ENCODE assay signal across 9 mouse cellular contexts in genomic region chr9:100400366-100400765, GRCm38 (mm10).
A peak's percentile ranks its signal among the peaks of the same experiment; 100 is the strongest.
DNase-seq lines count a peak whose midpoint lies in the region; ATAC-seq and TF ChIP-seq lines count a peak whose summit lies in the region.
"Had no signal": no experiment of that assay in that cellular context is flagged by ENCODE, and none has a peak within 500 bp of the region (broad histone marks: within the 10 kb centered on the region; RNA-seq: fewer than 3 reads in every experiment).

No protein-coding gene starts in this region.

- no peaks in the 10 kb centered on the region for H3K4me1 ChIP-seq in heart, embryonic 11.5 days (ENCODE audit: control insufficient read depth, insufficient read depth, low read length)
- H3K4me1 ChIP-seq in CH12.LX (ENCODE audit: control insufficient read depth in 1 of 2, insufficient read depth in 2 of 2) = no peaks in the 10 kb centered on the region
- H3K4me1 ChIP-seq: lung, embryonic 15.5 days had no signal

- peak; percentile 75 for TF ChIP-seq RAD21 in CH12.LX (IDR thresholded peaks at IDR 0.05; ENCODE audit: low read depth, low read length)

- H3K36me3 ChIP-seq in heart, embryonic 11.5 days (ENCODE audit: control insufficient read depth, insufficient read depth, low read length) = no peaks in the 10 kb centered on the region
- H3K36me3 ChIP-seq in CH12.LX (replicated peaks in 1 of 2; ENCODE audit: control insufficient read depth in 1 of 2, insufficient read depth in 1 of 2, low read length in 1 of 2) = no peaks in the 10 kb centered on the region
- no peaks in the 10 kb centered on the region for H3K36me3 ChIP-seq in splenic B cell, adult 2 months (ENCODE audit: control insufficient read depth, insufficient read depth, low read length, poor library complexity, severe bottlenecking)
- H3K36me3 ChIP-seq: lung, embryonic 15.5 days had no signal

- in situ Hi-C loops in CH12.LX (cut with MboI; ENCODE audit: low pct_ligation_motif_present, low pct_unique_long_range_greater_than_20kb, low sequenced_read_pairs) = no loop called here

- TF ChIP-seq CTCF in CH12.LX (conservative IDR thresholded peaks at IDR 0.05 in 1 of 2, IDR thresholded peaks at IDR 0.05 in 1 of 2; ENCODE audit: low read depth in 2 of 2, low read length in 2 of 2) = peak; percentile 5 to 81; a peak in 2 of 4 replicates

- no peaks in the 10 kb centered on the region for H3K79me2 ChIP-seq in CH12.LX (replicated peaks; ENCODE audit: control insufficient read depth, extremely low read depth, insufficient read depth, poor library complexity, severe bottlenecking)

- no peak overlapping the region for H3K4me3 ChIP-seq in heart, embryonic 11.5 days (ENCODE audit: low read depth, low read length)
- H3K4me3 ChIP-seq in CH12.LX (replicated peaks in 1 of 3; ENCODE audit: low read depth in 2 of 3, low read length in 2 of 3, poor library complexity in 1 of 3) = no peak overlapping the region
- H3K4me3 ChIP-seq: lung, embryonic 15.5 days had no signal

- no peak for ATAC-seq in heart, embryonic 11.5 days (replicated peaks; ENCODE audit: insufficient number of reproducible peaks, low FRiP score, low TSS enrichment)
- ATAC-seq in granulocyte monocyte progenitor cell, adult 5-6 weeks (replicated peaks; ENCODE audit: poor library complexity, severe bottlenecking) = peak; percentile 92
- ATAC-seq in megakaryocyte, adult 5-6 weeks (ENCODE audit: poor library complexity, severe bottlenecking) = peak; percentile 89

- dilution Hi-C loops in CH12.LX (cut with MboI; ENCODE audit: extremely low pct_ligation_motif_present, extremely low pct_unique_long_range_greater_than_20kb, low sequenced_read_pairs) = no loop called here

- H3K9me3 ChIP-seq in heart, embryonic 11.5 days (replicated peaks; ENCODE audit: control insufficient read depth, low read length) = no peaks in the 10 kb centered on the region
- H3K9me3 ChIP-seq in CH12.LX (replicated peaks; ENCODE audit: low read length) = no peaks in the 10 kb centered on the region
- H3K9me3 ChIP-seq: lung, embryonic 15.5 days had no signal

- no peak for TF ChIP-seq EP300 in CH12.LX (IDR thresholded peaks at IDR 0.05; ENCODE audit: low read length)

- H3K9ac ChIP-seq in heart, embryonic 11.5 days (ENCODE audit: low read depth, low read length) = no peak overlapping the region
- no peak overlapping the region for H3K9ac ChIP-seq in CH12.LX (ENCODE audit: insufficient read depth, low read depth)
- H3K9ac ChIP-seq: lung, embryonic 15.5 days had no signal

- no peak overlapping the region for H3K27ac ChIP-seq in heart, embryonic 11.5 days (ENCODE audit: low read depth, low read length)
- H3K27ac ChIP-seq in CH12.LX (ENCODE audit: insufficient read depth, low read depth) = no peak overlapping the region
- H3K27ac ChIP-seq: lung, embryonic 15.5 days had no signal

- 0 out of 2 replicates have a peak, but pooled peaks cover 2% of the 10 kb centered on the region for H3K27me3 ChIP-seq in heart, embryonic 11.5 days (ENCODE audit: control insufficient read depth, insufficient read depth, low read length)
- peaks cover 32% of the 10 kb centered on the region for H3K27me3 ChIP-seq in CH12.LX (replicated peaks)
- H3K27me3 ChIP-seq in splenic B cell, adult 2 months (ENCODE audit: control insufficient read depth, insufficient read depth, low read length, poor library complexity, severe bottlenecking) = peaks cover 2% of the 10 kb centered on the region; the same call in 1 of the 2 replicates

- DNase-seq in heart, adult 18-20 months = peak; percentile 36 to 70
- DNase-seq in CH12.LX (ENCODE audit: extremely low read depth) = peak; percentile 83
- peak; percentile 32 for DNase-seq in cerebellum, adult 8-10 months
- peak; percentile 44 for DNase-seq in large intestine, adult 2 months (ENCODE audit: low read depth, low spot score)
- DNase-seq in splenic B cell, adult 2 months (ENCODE audit: low read depth, low spot score) = peak; percentile 68

- whole genome bisulfite sequencing in heart, embryonic 11.5 days (ENCODE audit: insufficient replicate concordance) = 23% methylated on average over 8 of the region's 8 CpGs
- 17% methylated on average over 8 of the region's 8 CpGs for WGBS in large intestine, adult 2 months

- no peak for TF ChIP-seq POLR2A in CH12.LX (IDR thresholded peaks at IDR 0.05; ENCODE audit: low read depth, low read length)

- H3K4me2 ChIP-seq in heart, embryonic 11.5 days = no peak overlapping the region
- H3K4me2 ChIP-seq in CH12.LX (ENCODE audit: insufficient read depth, low read depth, poor library complexity, severe bottlenecking) = peak overlapping the region; percentile 81
- H3K4me2 ChIP-seq: lung, embryonic 15.5 days had no signal

TF ChIP-seq in CH12.LX, 34 proteins besides CTCF, POLR2A, EP300 and RAD21:
- TF ChIP-seq TCF12 (IDR thresholded peaks at IDR 0.05; ENCODE audit: low read depth, low read length) = no peak
- peak; percentile 58 for TF ChIP-seq SMC3 (IDR thresholded peaks at IDR 0.05; ENCODE audit: low read depth, low read length)

Comparison
In these comparisons a context has a peak if more than half of its experiments do, and no peak if none do; other contexts are left out.
1. DNase-seq: peak in every context shown above with its lines; median percentile 83 in CH12.LX; 68 in splenic B cell, adult 2 months; 53 in heart, adult 18-20 months; 44 in large intestine, adult 2 months; 32 in cerebellum, adult 8-10 months.